Mouse (Mus musculus): ENCODE data around the gene 2010111I01Rik. TPM values are rescaled to one million over a fixed set of nuclear protein-coding genes. Genes with fewer than 3 reads are reported as not detected.
A peak's percentile ranks its signal among the peaks of the same experiment; 100 is the strongest.

2010111I01Rik gene
- polyA plus RNA-seq, 1 experiment from 2014 or later: 197 TPM

- no peak overlapping the region for H3K4me3 ChIP-seq (replicated peaks)
- no peak overlapping the region for H3K27ac ChIP-seq (replicated peaks)
- no peaks in the 10 kb centered on the region for H3K27me3 ChIP-seq
- no peaks in the 10 kb centered on the region for H3K9me3 ChIP-seq (replicated peaks)
- no peak for ATAC-seq (ENCODE audit: insufficient number of reproducible peaks, low FRiP score, low TSS enrichment, low read depth)
- peaks cover 19% of the 10 kb centered on the region for H3K4me1 ChIP-seq
- no peak overlapping the region for H3K4me2 ChIP-seq (replicated peaks)
- WGBS: 79% methylated on average over 1 of the region's 1 CpGs
- H3K9ac ChIP-seq: no peak overlapping the region
- H3K36me3 ChIP-seq: no peaks in the 10 kb centered on the region
Measured at GRCm38 (mm10) chr13:63031244-63031643, 66.6 kb downstream of the 2010111I01Rik start.

GRCm38 (mm10) chr13:63032304-63032830 lies 67.7 kb downstream of the 2010111I01Rik start:
- Histone ChIP-seq H3K4me3 (replicated peaks) (no peak overlapping the region), H3K4me2 (replicated peaks) (no peak overlapping the region), H3K36me3 (no peaks in the 10 kb centered on the region), H3K9me3 (replicated peaks) (no peaks in the 10 kb centered on the region), H3K27ac (replicated peaks) (peak overlapping the region; percentile 80), H3K27me3 (no peaks in the 10 kb centered on the region), H3K9ac (no peak overlapping the region), H3K4me1 (peaks cover 19% of the 10 kb centered on the region)
- WGBS: 58% methylated on average over 5 of the region's 5 CpGs
- ATAC-seq (ENCODE audit: insufficient number of reproducible peaks, low FRiP score, low TSS enrichment, low read depth): peak; percentile 75

GRCm38 (mm10) chr13:63032958-63033357 lies 68.3 kb downstream of the 2010111I01Rik start:
- Histone ChIP-seq H3K9ac (no peak overlapping the region), H3K27me3 (no peaks in the 10 kb centered on the region), H3K36me3 (no peaks in the 10 kb centered on the region), H3K4me3 (replicated peaks) (no peak overlapping the region), H3K4me2 (replicated peaks) (no peak overlapping the region), H3K27ac (replicated peaks) (peak overlapping the region; percentile 80), H3K9me3 (replicated peaks) (no peaks in the 10 kb centered on the region), H3K4me1 (peaks cover 21% of the 10 kb centered on the region)
- peak; percentile 54 for ATAC-seq (ENCODE audit: insufficient number of reproducible peaks, low FRiP score, low TSS enrichment, low read depth)
- WGBS: 56% methylated on average over 8 of the region's 8 CpGs

GRCm38 (mm10) chr13:63033364-63033763 lies 68.7 kb downstream of the 2010111I01Rik start:
- Histone ChIP-seq H3K9me3 (replicated peaks) (no peaks in the 10 kb centered on the region), H3K4me1 (peaks cover 22% of the 10 kb centered on the region), H3K9ac (no peak overlapping the region), H3K36me3 (no peaks in the 10 kb centered on the region), H3K27ac (replicated peaks) (peak overlapping the region; percentile 80), H3K27me3 (no peaks in the 10 kb centered on the region), H3K4me3 (replicated peaks) (no peak overlapping the region), H3K4me2 (replicated peaks) (no peak overlapping the region)
- ATAC-seq (ENCODE audit: insufficient number of reproducible peaks, low FRiP score, low TSS enrichment, low read depth): no peak
- 87% methylated on average over 2 of the region's 2 CpGs for WGBS

- Histone ChIP-seq H3K4me2 (replicated peaks) (no peak overlapping the region), H3K4me3 (replicated peaks) (no peak overlapping the region), H3K27me3 (no peaks in the 10 kb centered on the region), H3K36me3 (no peaks in the 10 kb centered on the region), H3K9ac (no peak overlapping the region), H3K9me3 (replicated peaks) (no peaks in the 10 kb centered on the region), H3K27ac (replicated peaks) (no peak overlapping the region), H3K4me1 (peaks cover 32% of the 10 kb centered on the region)
- no peak for ATAC-seq (ENCODE audit: insufficient number of reproducible peaks, low FRiP score, low TSS enrichment, low read depth)
- WGBS: 45% methylated on average over 4 of the region's 4 CpGs
Measured at GRCm38 (mm10) chr13:63034666-63035065, 70.0 kb downstream of the 2010111I01Rik start.

GRCm38 (mm10) chr13:63037906-63038305 lies 73.2 kb downstream of the 2010111I01Rik start:
- Histone ChIP-seq H3K27ac (replicated peaks) (peak overlapping the region; percentile 6; the same call in 1 of the 2 replicates), H3K4me2 (replicated peaks) (no peak overlapping the region), H3K36me3 (no peaks in the 10 kb centered on the region), H3K4me1 (peaks cover 20% of the 10 kb centered on the region), H3K9me3 (replicated peaks) (no peaks in the 10 kb centered on the region), H3K27me3 (no peaks in the 10 kb centered on the region), H3K9ac (no peak overlapping the region), H3K4me3 (replicated peaks) (no peak overlapping the region)
- WGBS: 44% methylated on average over 10 of the region's 10 CpGs
- ATAC-seq (ENCODE audit: insufficient number of reproducible peaks, low FRiP score, low TSS enrichment, low read depth): no peak

- 74% methylated on average over 2 of the region's 2 CpGs for WGBS
- Histone ChIP-seq H3K4me2 (replicated peaks) (no peak overlapping the region), H3K27ac (replicated peaks) (no peak overlapping the region), H3K4me3 (replicated peaks) (no peak overlapping the region), H3K36me3 (no peaks in the 10 kb centered on the region), H3K9ac (no peak overlapping the region), H3K27me3 (no peaks in the 10 kb centered on the region), H3K9me3 (replicated peaks) (no peaks in the 10 kb centered on the region), H3K4me1 (peaks cover 14% of the 10 kb centered on the region)
- no peak for ATAC-seq (ENCODE audit: insufficient number of reproducible peaks, low FRiP score, low TSS enrichment, low read depth)
Measured at GRCm38 (mm10) chr13:63038415-63038814, 73.7 kb downstream of the 2010111I01Rik start.

GRCm38 (mm10) chr13:63038871-63039270 lies 74.2 kb downstream of the 2010111I01Rik start:
- H3K27me3 ChIP-seq: no peaks in the 10 kb centered on the region
- no peak overlapping the region for H3K4me3 ChIP-seq (replicated peaks)
- ATAC-seq (ENCODE audit: insufficient number of reproducible peaks, low FRiP score, low TSS enrichment, low read depth): no peak
- H3K4me1 ChIP-seq: peaks cover 13% of the 10 kb centered on the region
- H3K9me3 ChIP-seq (replicated peaks): no peaks in the 10 kb centered on the region
- no peak overlapping the region for H3K27ac ChIP-seq (replicated peaks)
- WGBS: 46% methylated on average over 1 of the region's 1 CpGs
- H3K36me3 ChIP-seq: no peaks in the 10 kb centered on the region
- H3K9ac ChIP-seq: no peak overlapping the region
- H3K4me2 ChIP-seq (replicated peaks): no peak overlapping the region

GRCm38 (mm10) chr13:63039326-63039725 lies 74.6 kb downstream of the 2010111I01Rik start:
- H3K27ac ChIP-seq (replicated peaks): no peak overlapping the region
- no peak for ATAC-seq (ENCODE audit: insufficient number of reproducible peaks, low FRiP score, low TSS enrichment, low read depth)
- H3K27me3 ChIP-seq: no peaks in the 10 kb centered on the region
- H3K4me2 ChIP-seq (replicated peaks): no peak overlapping the region
- peaks cover 13% of the 10 kb centered on the region for H3K4me1 ChIP-seq
- 12% methylated on average over 6 of the region's 6 CpGs for WGBS
- H3K4me3 ChIP-seq (replicated peaks): no peak overlapping the region
- no peaks in the 10 kb centered on the region for H3K9me3 ChIP-seq (replicated peaks)
- no peaks in the 10 kb centered on the region for H3K36me3 ChIP-seq
- H3K9ac ChIP-seq: no peak overlapping the region

- no peak overlapping the region for H3K27ac ChIP-seq (replicated peaks)
- H3K9me3 ChIP-seq (replicated peaks): no peaks in the 10 kb centered on the region
- H3K4me3 ChIP-seq (replicated peaks): no peak overlapping the region
- no peak overlapping the region for H3K4me2 ChIP-seq (replicated peaks)
- WGBS: 60% methylated on average over 2 of the region's 2 CpGs
- H3K4me1 ChIP-seq: peaks cover 13% of the 10 kb centered on the region
- ATAC-seq (ENCODE audit: insufficient number of reproducible peaks, low FRiP score, low TSS enrichment, low read depth): no peak
- H3K9ac ChIP-seq: no peak overlapping the region
- H3K27me3 ChIP-seq: no peaks in the 10 kb centered on the region
- H3K36me3 ChIP-seq: no peaks in the 10 kb centered on the region
Measured at GRCm38 (mm10) chr13:63039848-63040247, 75.2 kb downstream of the 2010111I01Rik start.

GRCm38 (mm10) chr13:63045504-63046205 lies 81.0 kb downstream of the 2010111I01Rik start:
- no peak overlapping the region for H3K9ac ChIP-seq
- H3K27ac ChIP-seq (replicated peaks): 0 out of 2 replicates have a peak overlapping the region, but pooled peaks have one; percentile 1
- ATAC-seq (ENCODE audit: insufficient number of reproducible peaks, low FRiP score, low TSS enrichment, low read depth): no peak
- H3K4me3 ChIP-seq (replicated peaks): no peak overlapping the region
- H3K27me3 ChIP-seq: no peaks in the 10 kb centered on the region
- WGBS: 79% methylated on average over 2 of the region's 2 CpGs
- H3K9me3 ChIP-seq (replicated peaks): no peaks in the 10 kb centered on the region
- H3K36me3 ChIP-seq: no peaks in the 10 kb centered on the region
- peaks cover 11% of the 10 kb centered on the region for H3K4me1 ChIP-seq
- H3K4me2 ChIP-seq (replicated peaks): no peak overlapping the region
